Comparison of ENCODE assay signal across 8 mouse cellular contexts in the genomic region with DNA sequence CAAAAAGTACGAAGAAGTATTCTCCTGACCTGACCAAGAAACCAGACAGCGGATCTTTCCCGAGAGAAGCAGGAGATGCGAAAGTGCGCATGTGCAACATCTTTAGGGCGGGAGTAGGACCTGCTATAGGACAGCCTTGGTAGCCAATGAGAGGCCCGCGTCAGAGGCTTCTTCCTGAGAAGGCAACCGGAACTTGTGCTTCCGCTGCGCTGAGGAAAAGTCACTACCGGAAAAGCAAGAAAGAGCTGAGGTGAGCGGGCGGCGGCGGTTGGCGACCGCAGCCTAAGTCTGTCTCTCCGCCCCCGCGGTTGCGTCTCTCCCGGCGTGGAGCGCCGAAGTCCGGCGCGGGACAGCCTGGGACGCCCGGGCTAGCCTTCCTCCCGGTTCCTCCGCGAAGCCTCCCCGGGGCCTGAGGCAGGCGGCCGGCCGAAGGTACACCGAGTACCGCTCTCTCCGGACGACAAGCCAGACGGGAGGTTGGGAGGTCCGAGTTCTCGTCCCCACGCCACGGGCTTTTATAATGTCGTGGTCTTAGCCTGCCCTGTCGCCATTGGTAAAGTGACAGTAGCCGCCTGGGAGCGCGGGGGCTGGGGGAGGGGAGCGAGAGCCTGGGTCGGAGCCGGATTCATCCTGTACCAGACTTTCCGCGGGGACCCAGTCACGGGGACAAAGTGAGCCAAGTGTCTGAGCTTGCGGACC. TPM values are rescaled to one million over a fixed set of nuclear protein-coding genes. Genes with fewer than 3 reads are reported as not detected.
DNase-seq lines count a peak whose midpoint lies in the region; ATAC-seq and TF ChIP-seq lines count a peak whose summit lies in the region.

A gene (plus strand): TSS at position 166 of the 699 bp plus-strand sequence.

- peak within 1 kb of the TSS; percentile 96 for H3K9ac ChIP-seq in heart, embryonic 15.5 days
- H3K9ac ChIP-seq in liver, embryonic 14.5 days (replicated peaks): peak within 1 kb of the TSS; percentile 98
- peak within 1 kb of the TSS; percentile 90 for H3K9ac ChIP-seq in neural tube, embryonic 11.5 days (ENCODE audit: low read length)
- H3K9ac ChIP-seq in stomach, postnatal 0 days (ENCODE audit: low read length): peak within 1 kb of the TSS; percentile 95

- WGBS in forebrain, embryonic 10.5 days: under 1% methylated on average over 59 of the region's 59 CpGs
- under 1% methylated on average over 59 of the region's 59 CpGs for WGBS in heart, embryonic 15.5 days
- WGBS in liver, embryonic 14.5 days (ENCODE audit: insufficient replicate concordance): under 1% methylated on average over 59 of the region's 59 CpGs
- under 1% methylated on average over 57 of the region's 59 CpGs for whole genome bisulfite sequencing in neural tube, embryonic 11.5 days
- WGBS in stomach, postnatal 0 days: under 1% methylated on average over 59 of the region's 59 CpGs

- H3K4me3 ChIP-seq in forebrain, embryonic 10.5 days: peak within 1 kb of the TSS; percentile 95
- peak within 1 kb of the TSS; percentile 100 for H3K4me3 ChIP-seq in heart, embryonic 15.5 days
- peak within 1 kb of the TSS; percentile 84 to 99 for H3K4me3 ChIP-seq in liver, embryonic 14.5 days (ENCODE audit: insufficient read depth in 1 of 2, low read depth in 2 of 2, low read length in 2 of 2)
- peak within 1 kb of the TSS; percentile 91 for H3K4me3 ChIP-seq in neural tube, embryonic 11.5 days (ENCODE audit: low read depth, low read length)
- H3K4me3 ChIP-seq in stomach, postnatal 0 days (ENCODE audit: low read depth, low read length): peak within 1 kb of the TSS; percentile 98

- peak; percentile 100 for ATAC-seq in heart, embryonic 15.5 days (replicated peaks; ENCODE audit: insufficient number of reproducible peaks, insufficient read depth, low FRiP score, low read depth)
- ATAC-seq in liver, embryonic 14.5 days (ENCODE audit: insufficient read depth): peak; percentile 92
- ATAC-seq in neural tube, embryonic 11.5 days (ENCODE audit: insufficient read depth, low FRiP score, low TSS enrichment): peak; percentile 98
- peak; percentile 99 for ATAC-seq in stomach, postnatal 0 days (ENCODE audit: low FRiP score, low TSS enrichment)

- peaks cover 33% of the 10 kb centered on the region for H3K36me3 ChIP-seq in forebrain, embryonic 10.5 days (replicated peaks)
- peaks cover 8% of the 10 kb centered on the region for H3K36me3 ChIP-seq in heart, embryonic 15.5 days
- peaks cover 16% of the 10 kb centered on the region for H3K36me3 ChIP-seq in liver, embryonic 14.5 days (replicated peaks; ENCODE audit: control insufficient read depth, insufficient read depth, low read depth)
- no peaks in the 10 kb centered on the region for H3K36me3 ChIP-seq in neural tube, embryonic 11.5 days (ENCODE audit: control insufficient read depth, insufficient read depth, low read length)
- no peaks in the 10 kb centered on the region for H3K36me3 ChIP-seq in stomach, postnatal 0 days (ENCODE audit: control insufficient read depth, insufficient read depth, low read length)

- H3K4me1 ChIP-seq in forebrain, embryonic 10.5 days: peaks cover 13% of the 10 kb centered on the region
- H3K4me1 ChIP-seq in heart, embryonic 15.5 days (replicated peaks): peaks cover 6% of the 10 kb centered on the region
- peaks cover 31 to 32% of the 10 kb centered on the region in 2 experiments for H3K4me1 ChIP-seq in liver, embryonic 14.5 days (replicated peaks; ENCODE audit: control insufficient read depth in 2 of 2, insufficient read depth in 2 of 2, low read length in 1 of 2)
- peaks cover 3% of the 10 kb centered on the region; the same call in 1 of the 2 replicates for H3K4me1 ChIP-seq in neural tube, embryonic 11.5 days (ENCODE audit: control insufficient read depth, insufficient read depth, low read length)
- H3K4me1 ChIP-seq in stomach, postnatal 0 days (replicated peaks; ENCODE audit: control insufficient read depth, insufficient read depth): no peaks in the 10 kb centered on the region

- TF ChIP-seq CTCF in liver, embryonic 14.5 days (IDR thresholded peaks at IDR 0.05; ENCODE audit: low read depth): no peak
- TF ChIP-seq CTCF in stomach, postnatal 0 days (IDR thresholded peaks at IDR 0.05; ENCODE audit: low read depth): no peak

- no peak for TF ChIP-seq EP300 in liver, embryonic 14.5 days (IDR thresholded peaks at IDR 0.05; ENCODE audit: low read depth)
- TF ChIP-seq EP300 in stomach, postnatal 0 days (optimal IDR thresholded peaks at IDR 0.05): no peak

- no peaks in the 10 kb centered on the region for H3K27me3 ChIP-seq in forebrain, embryonic 10.5 days (ENCODE audit: poor library complexity, severe bottlenecking)
- no peaks in the 10 kb centered on the region for H3K27me3 ChIP-seq in heart, embryonic 15.5 days
- no peaks in the 10 kb centered on the region for H3K27me3 ChIP-seq in liver, embryonic 14.5 days (ENCODE audit: control insufficient read depth, insufficient read depth, low read length)
- no peaks in the 10 kb centered on the region for H3K27me3 ChIP-seq in neural tube, embryonic 11.5 days (ENCODE audit: control insufficient read depth, insufficient read depth, low read length)
- no peaks in the 10 kb centered on the region for H3K27me3 ChIP-seq in stomach, postnatal 0 days (ENCODE audit: control insufficient read depth, insufficient read depth, low read length)

- no peaks in the 10 kb centered on the region for H3K9me3 ChIP-seq in forebrain, embryonic 10.5 days
- H3K9me3 ChIP-seq in heart, embryonic 15.5 days (replicated peaks): no peaks in the 10 kb centered on the region
- no peaks in the 10 kb centered on the region for H3K9me3 ChIP-seq in liver, embryonic 14.5 days (ENCODE audit: control insufficient read depth, low read length)
- no peaks in the 10 kb centered on the region for H3K9me3 ChIP-seq in neural tube, embryonic 11.5 days (ENCODE audit: control insufficient read depth, low read length)
- H3K9me3 ChIP-seq in stomach, postnatal 0 days (ENCODE audit: control insufficient read depth, low read length): no peaks in the 10 kb centered on the region

- DNase-seq in CD8-positive naive resting alpha-beta T cell, adult 2 months (ENCODE audit: low read depth in 2 of 2, low spot score in 2 of 2): peak; percentile 86 to 87
- peak; percentile 93 for DNase-seq in c-Kit-positive CD71-negative TER-119-negative erythroid progenitor cells, embryonic 14.5 days (ENCODE audit: low read depth)
- DNase-seq in forebrain, embryonic 10.5 days (ENCODE audit: extremely low spot score, low spot score): peak; percentile 94
- DNase-seq in kidney, postnatal 25 days: peak; percentile 97 to 99
- peak; percentile 97 to 99 (median 98) for DNase-seq in liver, embryonic 14.5 days (ENCODE audit: low read depth in 3 of 3, low spot score in 3 of 3)
- peak; percentile 93 for DNase-seq in neural tube, embryonic 11.5 days (ENCODE audit: low spot score)
- peak; percentile 93 for DNase-seq in stomach, postnatal 0 days (ENCODE audit: low spot score)

- H3K27ac ChIP-seq in forebrain, embryonic 10.5 days: peak within 1 kb of the TSS; percentile 97
- H3K27ac ChIP-seq in heart, embryonic 15.5 days: peak within 1 kb of the TSS; percentile 95
- peak within 1 kb of the TSS; percentile 88 for H3K27ac ChIP-seq in liver, embryonic 14.5 days
- peak within 1 kb of the TSS; percentile 84 for H3K27ac ChIP-seq in neural tube, embryonic 11.5 days (ENCODE audit: low read depth, low read length)
- H3K27ac ChIP-seq in stomach, postnatal 0 days (replicated peaks): peak within 1 kb of the TSS; percentile 95

- H3K4me2 ChIP-seq in heart, embryonic 15.5 days: peak within 1 kb of the TSS; percentile 75
- peak within 1 kb of the TSS; percentile 78 for H3K4me2 ChIP-seq in liver, embryonic 14.5 days (ENCODE audit: low read depth)
- peak within 1 kb of the TSS; percentile 60 for H3K4me2 ChIP-seq in neural tube, embryonic 11.5 days (ENCODE audit: low read depth)
- peak within 1 kb of the TSS; percentile 79 for H3K4me2 ChIP-seq in stomach, postnatal 0 days (replicated peaks; ENCODE audit: low read depth)

RNA-seq across cellular contexts. Expression of the gene that starts here (rescaled TPM):
- polyA plus RNA-seq in forebrain, embryonic 10.5 days (2016; fragmentation: Nextera tagmentation; extraction: Ambion mirVana): 96.8 and 101 TPM in 2 replicates
- polyA plus RNA-seq in heart, embryonic 15.5 days (2015; fragmentation: Nextera tagmentation; extraction: Ambion mirVana): 44.6 and 44.7 TPM in 2 replicates
- 14.5 and 26.9 TPM in 2 replicates for polyA plus RNA-seq in liver, embryonic 14.5 days (2012; rRNA removed)
- polyA plus RNA-seq in liver, embryonic 14.5 days (2014; fragmentation: Nextera tagmentation; extraction: Ambion mirVana): 55.8 and 57.3 TPM in 2 replicates
- 87.4 and 94.7 TPM in 2 replicates for polyA plus RNA-seq in neural tube, embryonic 11.5 days (2014; fragmentation: Nextera tagmentation; extraction: Ambion mirVana)
- 41.5 and 43.2 TPM in 2 replicates for polyA plus RNA-seq in stomach, postnatal 0 days (2015; fragmentation: Nextera tagmentation; extraction: Ambion mirVana)

Comparison
In these comparisons a context has a peak if more than half of its experiments do, and no peak if none do; other contexts are left out.
1. Peak in every context shown above with its lines: DNase-seq, ATAC-seq, H3K4me3 ChIP-seq and H3K27ac ChIP-seq.